Mouse (Mus musculus): ENCODE results near the gene D930020B18Rik.

D930020B18Rik gene

GRCm38 (mm10) chr10:121689591-121690314 is 48.4 kb downstream of the D930020B18Rik start:
- in situ Hi-C loops (cut with MboI; ENCODE audit: low pct_unique_long_range_greater_than_20kb in 1 of 2, low sequenced_read_pairs in 2 of 2, unreplicated experiment in 1 of 2) = loop anchor here (10.0 to 25.0 kb wide), 3 partner anchors 65 to 355 kb away; partner anchors contain the start of gene Srgap1 (in 2 of the 2)

- in situ Hi-C loops (cut with MboI; ENCODE audit: low pct_unique_long_range_greater_than_20kb in 1 of 2, low sequenced_read_pairs in 2 of 2, unreplicated experiment in 1 of 2) = loop anchor here (10.0 to 25.0 kb wide), 3 partner anchors 62 to 352 kb away; partner anchors contain the start of gene Srgap1 (in 2 of the 2)
These were observed 51.7 kb downstream of the D930020B18Rik start for GRCm38 (mm10) chr10:121692944-121693579.

GRCm38 (mm10) chr10:121694567-121694966 is 53.2 kb downstream of the D930020B18Rik start:
- in situ Hi-C loops (cut with MboI; ENCODE audit: low pct_unique_long_range_greater_than_20kb in 1 of 2, low sequenced_read_pairs in 2 of 2, unreplicated experiment in 1 of 2) = loop anchor here (10.0 to 25.0 kb wide), 3 partner anchors 60 to 350 kb away; partner anchors contain the start of gene Srgap1 (in 2 of the 2)

GRCm38 (mm10) chr10:121701296-121702248 is 60.2 kb downstream of the D930020B18Rik start:
- in situ Hi-C loops (cut with MboI; ENCODE audit: low pct_unique_long_range_greater_than_20kb in 1 of 2, low sequenced_read_pairs in 2 of 2, unreplicated experiment in 1 of 2) = no loop called here

GRCm38 (mm10) chr10:121703619-121704018 is 62.2 kb downstream of the D930020B18Rik start:
- in situ Hi-C loops (cut with MboI; ENCODE audit: low pct_unique_long_range_greater_than_20kb in 1 of 2, low sequenced_read_pairs in 2 of 2, unreplicated experiment in 1 of 2) = no loop called here

- in situ Hi-C loops (cut with MboI; ENCODE audit: low pct_unique_long_range_greater_than_20kb in 1 of 2, low sequenced_read_pairs in 2 of 2, unreplicated experiment in 1 of 2) = no loop called here
These were observed 63.5 kb downstream of the D930020B18Rik start for GRCm38 (mm10) chr10:121704871-121705270.

GRCm38 (mm10) chr10:121705399-121706163 is 64.2 kb downstream of the D930020B18Rik start:
- in situ Hi-C loops (cut with MboI; ENCODE audit: low pct_unique_long_range_greater_than_20kb in 1 of 2, low sequenced_read_pairs in 2 of 2, unreplicated experiment in 1 of 2) = no loop called here

GRCm38 (mm10) chr10:121716862-121717261 is 75.5 kb downstream of the D930020B18Rik start:
- in situ Hi-C loops (cut with MboI; ENCODE audit: low pct_unique_long_range_greater_than_20kb in 1 of 2, low sequenced_read_pairs in 2 of 2, unreplicated experiment in 1 of 2) = no loop called here

- in situ Hi-C loops (cut with MboI; ENCODE audit: low pct_unique_long_range_greater_than_20kb in 1 of 2, low sequenced_read_pairs in 2 of 2, unreplicated experiment in 1 of 2) = no loop called here
These were observed 77.7 kb downstream of the D930020B18Rik start for GRCm38 (mm10) chr10:121718896-121719585.

GRCm38 (mm10) chr10:121720701-121721100 is 79.3 kb downstream of the D930020B18Rik start:
- in situ Hi-C loops (cut with MboI; ENCODE audit: low pct_unique_long_range_greater_than_20kb in 1 of 2, low sequenced_read_pairs in 2 of 2, unreplicated experiment in 1 of 2) = no loop called here

GRCm38 (mm10) chr10:121726505-121726904 is 85.1 kb downstream of the D930020B18Rik start:
- in situ Hi-C loops (cut with MboI; ENCODE audit: low pct_unique_long_range_greater_than_20kb in 1 of 2, low sequenced_read_pairs in 2 of 2, unreplicated experiment in 1 of 2) = no loop called here

GRCm38 (mm10) chr10:121727151-121727550 is 85.8 kb downstream of the D930020B18Rik start:
- in situ Hi-C loops (cut with MboI; ENCODE audit: low pct_unique_long_range_greater_than_20kb in 1 of 2, low sequenced_read_pairs in 2 of 2, unreplicated experiment in 1 of 2) = no loop called here

GRCm38 (mm10) chr10:121728226-121728625 is 86.8 kb downstream of the D930020B18Rik start:
- in situ Hi-C loops (cut with MboI; ENCODE audit: low pct_unique_long_range_greater_than_20kb in 1 of 2, low sequenced_read_pairs in 2 of 2, unreplicated experiment in 1 of 2) = no loop called here

GRCm38 (mm10) chr10:121731048-121731725 is 89.8 kb downstream of the D930020B18Rik start:
- in situ Hi-C loops (cut with MboI; ENCODE audit: low pct_unique_long_range_greater_than_20kb in 1 of 2, low sequenced_read_pairs in 2 of 2, unreplicated experiment in 1 of 2) = no loop called here

- in situ Hi-C loops (cut with MboI; ENCODE audit: low pct_unique_long_range_greater_than_20kb in 1 of 2, low sequenced_read_pairs in 2 of 2, unreplicated experiment in 1 of 2) = no loop called here
These were observed 91.2 kb downstream of the D930020B18Rik start for GRCm38 (mm10) chr10:121732542-121732941.

GRCm38 (mm10) chr10:121737256-121737655 is 95.9 kb downstream of the D930020B18Rik start:
- in situ Hi-C loops (cut with MboI; ENCODE audit: low pct_unique_long_range_greater_than_20kb in 1 of 2, low sequenced_read_pairs in 2 of 2, unreplicated experiment in 1 of 2) = no loop called here
